Mouse (Mus musculus) bone marrow, adult 2 months (tissue): ENCODE data around the gene Nufip1. TPM values are rescaled to one million over a fixed set of nuclear protein-coding genes. Genes with fewer than 3 reads are reported as not detected.

Experiments
- H3K27ac ChIP-seq: fragments of 200-500 bp; 2 replicates; pipeline ENCODE4 v1.5.1; 2012; ENCODE audit warnings: low read depth, mild to moderate bottlenecking, control low read depth, inconsistent platforms, low read length; ENCODE audit not compliant: control insufficient read depth, poor library complexity, insufficient read depth
- H3K4me1 ChIP-seq: fragments of 200-500 bp; 2 replicates; pipeline ENCODE4 v1.6.1; 2011; ENCODE audit warnings: low read length; ENCODE audit not compliant: control insufficient read depth, insufficient read depth
- H3K4me3 ChIP-seq: fragments of 200-500 bp; replicated peaks from 2 replicates; pipeline ENCODE3; 2011; ENCODE audit warnings: mild to moderate bottlenecking, low read depth, low read length, control low read depth; ENCODE audit not compliant: control insufficient read depth
- CTCF ChIP-seq: fragments of 200-500 bp; IDR thresholded peaks from 2 replicates; pipeline ENCODE4 v1.5.1; 2011; ENCODE audit warnings: low read length, control low read depth; ENCODE audit not compliant: control insufficient read depth, insufficient read depth
- POLR2A ChIP-seq: fragments of 200-500 bp; IDR thresholded peaks from 2 replicates; pipeline ENCODE4 v1.6.1; 2011; ENCODE audit warnings: low read depth, mild to moderate bottlenecking, control low read depth, low read length, borderline replicate concordance; ENCODE audit not compliant: control insufficient read depth
- WGBS: fragments of 180-500 bp; shearing (Covaris S2); methylation state at CpG from one replicate; pipeline ENCODE4 v1.1.7; 2018; 5-methylcytosine and 5-hydroxymethylcytosine counted together
- polyA plus RNA-seq: library from polyadenylated mRNA; stranded (reverse); fragments of >200 nt; gene quantifications from 2 replicates; pipeline ENCODE4 v1.2.4, GENCODE M21; 2011; ENCODE audit warnings: low replicate concordance; ENCODE audit not compliant: missing spikeins, insufficient read depth, insufficient read length

Nufip1 gene
- polyA plus RNA-seq = 3.3 and 12.0 TPM in 2 replicates

GRCm38 (mm10) chr14:76110396-76111221, at the start of gene Nufip1, which contains the start of gene Gpalpp1:
Gene Nufip1 (plus strand): TSS chr14:76110891.
Gene Gpalpp1 (minus strand): TSS chr14:76110760.
- Histone ChIP-seq H3K27ac (peak within 1 kb of the TSS; percentile 45; the same call in 1 of the 2 replicates), H3K4me3 (peak within 1 kb of the TSS; percentile 85), H3K4me1 (no peaks in the 10 kb centered on the region)
- under 1% methylated on average over 69 of the region's 69 CpGs for WGBS
- peak; percentile 57; the same call in 1 of the 2 replicates for TF ChIP-seq POLR2A
- TF ChIP-seq CTCF = no peak

GRCm38 (mm10) chr14:76067237-76067636, 43.5 kb upstream of the Nufip1 start:
- Histone ChIP-seq H3K4me3 (no peak overlapping the region), H3K4me1 (no peaks in the 10 kb centered on the region), H3K27ac (no peak overlapping the region)
- WGBS = 79% methylated on average over 1 of the region's 1 CpGs
- TF ChIP-seq POLR2A = no peak
- no peak for TF ChIP-seq CTCF

- no peaks in the 10 kb centered on the region for H3K4me1 ChIP-seq
- no peak overlapping the region for H3K27ac ChIP-seq
- H3K4me3 ChIP-seq = no peak overlapping the region
- 74% methylated on average over 4 of the region's 4 CpGs for WGBS
- TF ChIP-seq CTCF (no peak), POLR2A (no peak)
Observed at GRCm38 (mm10) chr14:76068296-76068695, 42.4 kb upstream of the Nufip1 start.

- H3K4me3 ChIP-seq = no peak overlapping the region
- 73% methylated on average over 4 of the region's 4 CpGs for WGBS
- no peaks in the 10 kb centered on the region for H3K4me1 ChIP-seq
- H3K27ac ChIP-seq = no peak overlapping the region
- TF ChIP-seq CTCF = no peak
- TF ChIP-seq POLR2A = no peak
Observed at GRCm38 (mm10) chr14:76069296-76069695, 41.4 kb upstream of the Nufip1 start.

- Histone ChIP-seq H3K4me1 (no peaks in the 10 kb centered on the region), H3K4me3 (no peak overlapping the region), H3K27ac (no peak overlapping the region)
- TF ChIP-seq POLR2A = no peak
- TF ChIP-seq CTCF = no peak
- 71% methylated on average over 2 of the region's 2 CpGs for WGBS
Observed at GRCm38 (mm10) chr14:76072626-76073025, 38.1 kb upstream of the Nufip1 start.

GRCm38 (mm10) chr14:76074206-76074605, 36.5 kb upstream of the Nufip1 start:
- no peak overlapping the region for H3K27ac ChIP-seq
- no peak overlapping the region for H3K4me3 ChIP-seq
- no peaks in the 10 kb centered on the region for H3K4me1 ChIP-seq
- TF ChIP-seq CTCF = no peak
- TF ChIP-seq POLR2A = no peak
- 82% methylated on average over 1 of the region's 1 CpGs for WGBS

GRCm38 (mm10) chr14:76075721-76076120, 35.0 kb upstream of the Nufip1 start:
- 74% methylated on average over 4 of the region's 4 CpGs for WGBS
- Histone ChIP-seq H3K27ac (no peak overlapping the region), H3K4me3 (no peak overlapping the region), H3K4me1 (no peaks in the 10 kb centered on the region)
- no peak for TF ChIP-seq CTCF

- TF ChIP-seq CTCF = no peak
- TF ChIP-seq POLR2A = no peak
- no peak overlapping the region for H3K4me3 ChIP-seq
- H3K27ac ChIP-seq = no peak overlapping the region
- 50% methylated on average over 4 of the region's 4 CpGs for WGBS
- H3K4me1 ChIP-seq = no peaks in the 10 kb centered on the region
Observed at GRCm38 (mm10) chr14:76076602-76077001, 34.1 kb upstream of the Nufip1 start.

- Histone ChIP-seq H3K4me3 (no peak overlapping the region), H3K27ac (no peak overlapping the region), H3K4me1 (no peaks in the 10 kb centered on the region)
- 51% methylated on average over 9 of the region's 9 CpGs for WGBS
- TF ChIP-seq POLR2A (no peak), CTCF (peak; percentile 14; the same call in 1 of the 2 replicates)
Observed at GRCm38 (mm10) chr14:76077088-76077491, 33.6 kb upstream of the Nufip1 start.

- 74% methylated on average over 11 of the region's 11 CpGs for WGBS
- Histone ChIP-seq H3K27ac (no peak overlapping the region), H3K4me3 (no peak overlapping the region), H3K4me1 (no peaks in the 10 kb centered on the region)
- TF ChIP-seq CTCF = no peak
- no peak for TF ChIP-seq POLR2A
Observed at GRCm38 (mm10) chr14:76081451-76081850, 29.2 kb upstream of the Nufip1 start.
